Mouse (Mus musculus) pancreas, adult 10 weeks (tissue): Measurements from ENCODE around the gene Lsm10. TPM values are rescaled to one million over a fixed set of nuclear protein-coding genes. Genes with fewer than 3 reads are reported as not detected.

Source experiments
- polyA plus RNA-seq: library from polyadenylated mRNA; stranded (reverse); fragments of 350-450 nt; fragmentation: Illumina TruSeq; extraction: RNeasy Lipid Tissue Mini Kit (QIAGEN cat#74804); gene quantifications from one replicate; pipeline ENCODE4 v1.2.3, GENCODE M21; 2015; ENCODE audit warnings: low read depth, low replicate concordance; ENCODE audit not compliant: insufficient read depth

Gene Lsm10
- 7.9 TPM for polyA plus RNA-seq

GRCm38 (mm10) chr4:126096464-126097111 is at the start of gene Lsm10:
TSS of gene Lsm10 (plus strand) at chr4:126096623.

GRCm38 (mm10) chr4:126046851-126047585 is 49.4 kb upstream of the Lsm10 start, which contains the start of gene Mrps15:
TSS of gene Mrps15 (plus strand) at chr4:126046925.

DNA sequence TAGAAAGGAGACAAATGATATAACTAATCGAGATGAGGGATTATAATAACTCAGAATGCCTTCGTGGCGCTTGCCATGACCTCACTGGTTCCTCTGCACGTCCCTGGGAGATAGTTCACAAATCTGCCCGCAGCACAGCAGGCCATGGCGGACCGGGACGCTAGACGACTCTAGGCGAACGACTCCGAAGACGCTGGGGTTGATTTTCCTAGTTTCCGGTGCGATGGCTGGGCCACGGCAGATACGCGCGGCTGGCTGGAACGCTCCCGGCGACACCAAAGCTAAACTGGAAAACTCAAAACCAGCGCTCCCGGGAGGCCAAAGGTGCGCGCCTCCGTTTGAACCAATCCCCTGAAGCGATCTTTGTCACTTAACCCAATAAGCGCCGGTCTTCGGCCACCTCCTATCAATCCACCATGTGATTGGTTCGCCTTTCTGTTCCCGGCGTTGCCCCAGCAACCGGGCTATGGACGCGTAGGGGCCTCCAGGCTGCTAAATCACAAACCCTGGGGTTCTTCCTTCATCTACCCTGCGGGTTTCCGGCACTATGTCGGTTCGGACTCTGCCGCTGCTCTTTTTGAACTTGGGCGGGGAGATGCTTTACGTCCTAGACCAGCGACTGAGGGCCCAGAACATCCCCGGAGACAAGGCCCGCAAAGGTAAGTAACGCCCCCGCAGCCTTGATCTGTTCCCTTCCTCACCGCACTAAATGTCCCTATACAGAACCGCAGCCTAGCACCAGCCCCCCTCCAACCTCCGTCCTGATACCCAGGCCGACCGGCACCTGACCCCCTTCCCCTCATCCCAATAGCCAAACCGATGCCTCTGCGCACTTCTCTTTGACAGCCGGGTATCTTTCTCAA is 38.1 kb upstream of the Lsm10 start, which contains the start of gene Oscp1:
TSS of gene Oscp1 (plus strand) at position 432 of the 863 bp plus-strand sequence.

GRCm38 (mm10) chr4:126103590-126104068 is 7.2 kb downstream of the Lsm10 start, which contains the start of gene Stk40:
TSS of gene Stk40 (plus strand) at chr4:126103957.

GRCm38 (mm10) chr4:126147533-126148160 is 51.2 kb downstream of the Lsm10 start, which contains the start of gene Eva1b:
TSS of gene Eva1b (plus strand) at chr4:126147744.

Other genes starting within 250 kb of the Lsm10 start
- gene Csf3r, start 72.1 kb upstream of the Lsm10 start, polyA plus RNA-seq: 0.28 TPM
- gene Mrps15, start 49.7 kb upstream of the Lsm10 start, polyA plus RNA-seq: 19.4 TPM
- gene Oscp1, start 38.1 kb upstream of the Lsm10 start, polyA plus RNA-seq: 17.9 TPM
- gene Stk40, start 7.3 kb downstream of the Lsm10 start, polyA plus RNA-seq: 9.7 TPM
- gene Eva1b, start 51.1 kb downstream of the Lsm10 start, polyA plus RNA-seq: 17.3 TPM
- gene Sh3d21, start 66.9 kb downstream of the Lsm10 start, polyA plus RNA-seq: 2.9 TPM
- gene Thrap3, start 106.1 kb downstream of the Lsm10 start, polyA plus RNA-seq: 49.2 TPM
- 12.6 TPM for gene Map7d1, start 159.7 kb downstream of the Lsm10 start, polyA plus RNA-seq
- gene Trappc3, start 165.7 kb downstream of the Lsm10 start, polyA plus RNA-seq: 13.9 TPM
- 0.42 TPM for gene Col8a2, start 190.2 kb downstream of the Lsm10 start, polyA plus RNA-seq
- gene Adprhl2, start 225.1 kb downstream of the Lsm10 start, polyA plus RNA-seq: 8.7 TPM
- gene Tekt2, start 229.1 kb downstream of the Lsm10 start, polyA plus RNA-seq: 2.2 TPM